Mouse (Mus musculus) adrenal gland, adult 18-20 months (tissue): Measurements from ENCODE around the gene Mplkip. TPM values are rescaled to one million over a fixed set of nuclear protein-coding genes. Genes with fewer than 3 reads are reported as not detected.
A peak's percentile ranks its signal among the peaks of the same experiment; 100 is the strongest.

Source experiments
- DNase-seq, 2 experiments: peaks; one replicate each; pipeline ENCODE4 v3.0.0; 2021 to 2022; ENCODE audit warnings: low spot score in 2 of 2
- long read RNA-seq, 2 experiments: library from polyadenylated mRNA; stranded (forward); transcript quantifications; one replicate each; pipeline ENCODE4 v2.0.0; 2021
- total RNA-seq, 2 experiments: library from RNA; stranded (reverse); gene quantifications; 1 replicate in 1 of 2; 2 replicates in 1 of 2; pipeline ENCODE4 v1.2.3; 2021

The Mplkip gene
- 10 to 100 TPM; 15.8 to 17.1 TPM for total RNA-seq
- long read RNA-seq, experiment 1, full-length matches to known transcripts: 7 of 7 reads
- long read RNA-seq, experiment 1, partial matches to known transcripts: 0 of 7 reads
- long read RNA-seq, experiment 1, other reads (novel, unspliced or antisense): 0 of 7 reads
- long read RNA-seq, experiment 2, full-length matches to known transcripts: 27 of 27 reads
- long read RNA-seq, experiment 2, partial matches to known transcripts: 0 of 27 reads
- long read RNA-seq, experiment 2, other reads (novel, unspliced or antisense): 0 of 27 reads

- peak; percentile 100 for DNase-seq
Observed at GRCm38 (mm10) chr13:17694911-17695699, at the start of gene Mplkip, which contains the start of gene Sugct. Gene Mplkip (plus strand): TSS chr13:17695192. Gene Sugct (minus strand): TSS chr13:17695553.

GRCm38 (mm10) chr13:17667380-17667779 is 27.6 kb upstream of the Mplkip start:
- no peak for DNase-seq

- DNase-seq: no peak
Observed at GRCm38 (mm10) chr13:17671122-17671521, 23.9 kb upstream of the Mplkip start.

GRCm38 (mm10) chr13:17689461-17689860 is 5.5 kb upstream of the Mplkip start:
- DNase-seq: no peak

- no peak for DNase-seq
Observed at GRCm38 (mm10) chr13:17690686-17691085, 4.3 kb upstream of the Mplkip start.

- no peak for DNase-seq
Observed at GRCm38 (mm10) chr13:17691436-17691835, 3.6 kb upstream of the Mplkip start.

GRCm38 (mm10) chr13:17693816-17694215 is 1.2 kb upstream of the Mplkip start:
- no peak for DNase-seq

- no peak for DNase-seq
Observed at GRCm38 (mm10) chr13:17694414-17694813, 578 bp upstream of the Mplkip start.

- no peak for DNase-seq
Observed at GRCm38 (mm10) chr13:17695898-17696580, 1.0 kb downstream of the Mplkip start.

GRCm38 (mm10) chr13:17700090-17700715 is 5.2 kb downstream of the Mplkip start:
- no peak for DNase-seq

GRCm38 (mm10) chr13:17701322-17701721 is 6.3 kb downstream of the Mplkip start:
- no peak for DNase-seq

- DNase-seq: no peak
Observed at GRCm38 (mm10) chr13:17702311-17702710, 7.3 kb downstream of the Mplkip start.

GRCm38 (mm10) chr13:17705188-17705826 is 10.3 kb downstream of the Mplkip start:
- DNase-seq: no peak

- no peak for DNase-seq
Observed at GRCm38 (mm10) chr13:17708784-17709311, 13.9 kb downstream of the Mplkip start.

GRCm38 (mm10) chr13:17717357-17717756 is 22.4 kb downstream of the Mplkip start:
- DNase-seq: no peak

GRCm38 (mm10) chr13:17727922-17728321 is 32.9 kb downstream of the Mplkip start:
- DNase-seq: no peak

- no peak for DNase-seq
Observed at GRCm38 (mm10) chr13:17728798-17729197, 33.8 kb downstream of the Mplkip start.
